Mouse (Mus musculus) cerebellum, postnatal 36 days (tissue): Measurements from ENCODE around the gene Fat2.

ENCODE experiments used
- DNase-seq, 2 experiments: peaks; one replicate each; pipeline ENCODE4 v3.0.0; 2021 to 2022; ENCODE audit warnings: mixed read lengths in 2 of 2

The Fat2 gene

GRCm38 (mm10) chr11:55329868-55330772, 6.2 kb downstream of the Fat2 start:
- no peak for DNase-seq

GRCm38 (mm10) chr11:55327558-55328409, 8.6 kb downstream of the Fat2 start:
- peak; percentile 69 to 71 for DNase-seq

- no peak for DNase-seq
Measured at GRCm38 (mm10) chr11:55327111-55327510, 9.3 kb downstream of the Fat2 start.

GRCm38 (mm10) chr11:55326211-55326610, 10.2 kb downstream of the Fat2 start:
- DNase-seq = no peak

GRCm38 (mm10) chr11:55323854-55324253, 12.5 kb downstream of the Fat2 start:
- peak; percentile 88 to 91 for DNase-seq

GRCm38 (mm10) chr11:55320990-55321389, 15.4 kb downstream of the Fat2 start:
- DNase-seq = no peak

GRCm38 (mm10) chr11:55315966-55316365, 20.4 kb downstream of the Fat2 start:
- DNase-seq = peak; percentile 54 to 55

- DNase-seq = no peak
Measured at GRCm38 (mm10) chr11:55314704-55315047, 21.7 kb downstream of the Fat2 start.

- DNase-seq = no peak
Measured at GRCm38 (mm10) chr11:55313768-55314703, 22.3 kb downstream of the Fat2 start.

- DNase-seq = no peak
Measured at GRCm38 (mm10) chr11:55302350-55302749, 34.0 kb downstream of the Fat2 start.

- DNase-seq = no peak
Measured at GRCm38 (mm10) chr11:55293179-55293578, 43.2 kb downstream of the Fat2 start.

- no peak for DNase-seq
Measured at GRCm38 (mm10) chr11:55291901-55292300, 44.5 kb downstream of the Fat2 start.

- DNase-seq = no peak
Measured at GRCm38 (mm10) chr11:55289851-55290391, 46.4 kb downstream of the Fat2 start.

- DNase-seq = peak; percentile 89 to 91
Measured at GRCm38 (mm10) chr11:55274756-55275155, 61.6 kb downstream of the Fat2 start.

GRCm38 (mm10) chr11:55268580-55268979, 67.8 kb downstream of the Fat2 start:
- no peak for DNase-seq

- no peak for DNase-seq
Measured at GRCm38 (mm10) chr11:55265647-55266046, 70.7 kb downstream of the Fat2 start.

- DNase-seq = peak in 1 of 2 experiments; percentile 46
Measured at GRCm38 (mm10) chr11:55264318-55264717, 72.0 kb downstream of the Fat2 start.

GRCm38 (mm10) chr11:55262000-55262399, 74.4 kb downstream of the Fat2 start:
- DNase-seq = peak; percentile 96

- DNase-seq = peak in 1 of 2 experiments; percentile 39
Measured at GRCm38 (mm10) chr11:55261105-55261504, 75.3 kb downstream of the Fat2 start.

GRCm38 (mm10) chr11:55253391-55253790, 83.0 kb downstream of the Fat2 start:
- no peak for DNase-seq

GRCm38 (mm10) chr11:55250527-55250926, 85.8 kb downstream of the Fat2 start:
- DNase-seq = no peak

- peak; percentile 72 to 82 for DNase-seq
Measured at GRCm38 (mm10) chr11:55240556-55240955, 95.8 kb downstream of the Fat2 start.
